Mouse (Mus musculus): ENCODE measurements at regions not wholly inside any gene's neighbourhood (a gene's known extent, or its start where the extent isn't known, plus 50 kb on each side); places are given as distances from the start of the nearest gene placed in this dataset.
"Not testable (repeated sequence)": the region's sequence is repeated elsewhere in the genome, so short reads cannot be mapped to it uniquely, and the experiment has no call there.

GRCm38 (mm10) chr17:14144082-14144481, 60.0 kb downstream of the Dact2 start:
- Histone ChIP-seq H3K27me3 (ENCODE audit: control insufficient read depth, insufficient read depth, low read length) (no peaks in the 10 kb centered on the region), H3K4me3 (ENCODE audit: low read depth, low read length) (no peak overlapping the region), H3K27ac (ENCODE audit: insufficient read depth, low read depth, low read length) (no peak overlapping the region), H3K4me1 (ENCODE audit: control insufficient read depth, insufficient read depth, insufficient read length, low read length) (no peaks in the 10 kb centered on the region), H3K36me3 (ENCODE audit: control insufficient read depth, insufficient read depth, low read length) (no peaks in the 10 kb centered on the region)
- 29% methylated on average over 7 of the region's 7 CpGs for WGBS
- TF ChIP-seq CTCF (IDR thresholded peaks at IDR 0.05; ENCODE audit: extremely low read depth, insufficient read length, insufficient replicate concordance, low read depth, low read length): no peak
- TF ChIP-seq POLR2A (IDR thresholded peaks at IDR 0.05; ENCODE audit: low read depth, low read length): no peak

GRCm38 (mm10) chr17:14141669-14142068, 62.4 kb downstream of the Dact2 start:
- no peaks in the 10 kb centered on the region for H3K27me3 ChIP-seq (ENCODE audit: control insufficient read depth, insufficient read depth, low read length)
- no peak overlapping the region for H3K4me3 ChIP-seq (ENCODE audit: low read depth, low read length)
- H3K4me1 ChIP-seq (ENCODE audit: control insufficient read depth, insufficient read depth, insufficient read length, low read length): no peaks in the 10 kb centered on the region
- no peak overlapping the region for H3K27ac ChIP-seq (ENCODE audit: insufficient read depth, low read depth, low read length)
- H3K36me3 ChIP-seq (ENCODE audit: control insufficient read depth, insufficient read depth, low read length): no peaks in the 10 kb centered on the region
- 86% methylated on average over 5 of the region's 5 CpGs for WGBS
- no peak for TF ChIP-seq POLR2A (IDR thresholded peaks at IDR 0.05; ENCODE audit: low read depth, low read length)
- TF ChIP-seq CTCF (IDR thresholded peaks at IDR 0.05; ENCODE audit: extremely low read depth, insufficient read length, insufficient replicate concordance, low read depth, low read length): no peak

- TF ChIP-seq POLR2A (IDR thresholded peaks at IDR 0.05; ENCODE audit: low read depth, low read length): no peak
- TF ChIP-seq CTCF (IDR thresholded peaks at IDR 0.05; ENCODE audit: extremely low read depth, insufficient read length, insufficient replicate concordance, low read depth, low read length): no peak
- WGBS: 67% methylated on average over 2 of the region's 2 CpGs
Observed at GRCm38 (mm10) chr17:14140266-14140665, 63.8 kb downstream of the Dact2 start.

GRCm38 (mm10) chr17:14138941-14139340, 65.2 kb downstream of the Dact2 start:
- no peaks in the 10 kb centered on the region for H3K36me3 ChIP-seq (ENCODE audit: control insufficient read depth, insufficient read depth, low read length)
- no peak overlapping the region for H3K27ac ChIP-seq (ENCODE audit: insufficient read depth, low read depth, low read length)
- H3K27me3 ChIP-seq (ENCODE audit: control insufficient read depth, insufficient read depth, low read length): no peaks in the 10 kb centered on the region
- no peak overlapping the region for H3K4me3 ChIP-seq (ENCODE audit: low read depth, low read length)
- H3K4me1 ChIP-seq (ENCODE audit: control insufficient read depth, insufficient read depth, insufficient read length, low read length): no peaks in the 10 kb centered on the region
- 60% methylated on average over 5 of the region's 5 CpGs for WGBS
- TF ChIP-seq POLR2A (IDR thresholded peaks at IDR 0.05; ENCODE audit: low read depth, low read length) (no peak), CTCF (IDR thresholded peaks at IDR 0.05; ENCODE audit: extremely low read depth, insufficient read length, insufficient replicate concordance, low read depth, low read length) (no peak)

More at GRCm38 (mm10) chr17:14140266-14140665, 63.8 kb downstream of the Dact2 start:
- no peak overlapping the region for H3K4me3 ChIP-seq (ENCODE audit: low read depth, low read length)
- H3K27me3 ChIP-seq (ENCODE audit: control insufficient read depth, insufficient read depth, low read length): no peaks in the 10 kb centered on the region
- H3K27ac ChIP-seq (ENCODE audit: insufficient read depth, low read depth, low read length): no peak overlapping the region
- H3K4me1 ChIP-seq (ENCODE audit: control insufficient read depth, insufficient read depth, insufficient read length, low read length): no peaks in the 10 kb centered on the region
- H3K36me3 ChIP-seq (ENCODE audit: control insufficient read depth, insufficient read depth, low read length): no peaks in the 10 kb centered on the region

GRCm38 (mm10) chr17:14136702-14137315, 67.3 kb downstream of the Dact2 start:
- no peak overlapping the region for H3K4me3 ChIP-seq (ENCODE audit: low read depth, low read length)
- H3K4me1 ChIP-seq (ENCODE audit: control insufficient read depth, insufficient read depth, insufficient read length, low read length): peaks cover 5% of the 10 kb centered on the region; the same call in 1 of the 2 replicates
- 56% methylated on average over 6 of the region's 6 CpGs for WGBS
- TF ChIP-seq CTCF (IDR thresholded peaks at IDR 0.05; ENCODE audit: extremely low read depth, insufficient read length, insufficient replicate concordance, low read depth, low read length) (0 out of 2 replicates have a peak, but pooled peaks have one; percentile 29), POLR2A (IDR thresholded peaks at IDR 0.05; ENCODE audit: low read depth, low read length) (no peak)
- H3K27me3 ChIP-seq (ENCODE audit: control insufficient read depth, insufficient read depth, low read length): no peaks in the 10 kb centered on the region
- no peak overlapping the region for H3K27ac ChIP-seq (ENCODE audit: insufficient read depth, low read depth, low read length)
- no peaks in the 10 kb centered on the region for H3K36me3 ChIP-seq (ENCODE audit: control insufficient read depth, insufficient read depth, low read length)

GRCm38 (mm10) chr17:14134604-14135003, 69.5 kb downstream of the Dact2 start:
- WGBS: 69% methylated on average over 3 of the region's 3 CpGs
- Histone ChIP-seq H3K36me3 (ENCODE audit: control insufficient read depth, insufficient read depth, low read length) (no peaks in the 10 kb centered on the region), H3K4me1 (ENCODE audit: control insufficient read depth, insufficient read depth, insufficient read length, low read length) (peaks cover 6% of the 10 kb centered on the region; the same call in 1 of the 2 replicates), H3K27ac (ENCODE audit: insufficient read depth, low read depth, low read length) (no peak overlapping the region), H3K27me3 (ENCODE audit: control insufficient read depth, insufficient read depth, low read length) (no peaks in the 10 kb centered on the region), H3K4me3 (ENCODE audit: low read depth, low read length) (no peak overlapping the region)
- TF ChIP-seq CTCF (IDR thresholded peaks at IDR 0.05; ENCODE audit: extremely low read depth, insufficient read length, insufficient replicate concordance, low read depth, low read length): no peak
- TF ChIP-seq POLR2A (IDR thresholded peaks at IDR 0.05; ENCODE audit: low read depth, low read length): no peak

- H3K4me3 ChIP-seq (ENCODE audit: low read depth, low read length): no peak overlapping the region
- H3K27me3 ChIP-seq (ENCODE audit: control insufficient read depth, insufficient read depth, low read length): no peaks in the 10 kb centered on the region
- WGBS: 69% methylated on average over 2 of the region's 2 CpGs
- H3K4me1 ChIP-seq (ENCODE audit: control insufficient read depth, insufficient read depth, insufficient read length, low read length): peaks cover 6% of the 10 kb centered on the region; the same call in 1 of the 2 replicates
- no peaks in the 10 kb centered on the region for H3K36me3 ChIP-seq (ENCODE audit: control insufficient read depth, insufficient read depth, low read length)
- H3K27ac ChIP-seq (ENCODE audit: insufficient read depth, low read depth, low read length): no peak overlapping the region
- TF ChIP-seq POLR2A (IDR thresholded peaks at IDR 0.05; ENCODE audit: low read depth, low read length) (no peak), CTCF (IDR thresholded peaks at IDR 0.05; ENCODE audit: extremely low read depth, insufficient read length, insufficient replicate concordance, low read depth, low read length) (no peak)
Observed at GRCm38 (mm10) chr17:14133986-14134385, 70.1 kb downstream of the Dact2 start.

GRCm38 (mm10) chr17:14127031-14127430, 67.7 kb upstream of the Gm7358 start:
- not testable (repeated sequence) for H3K27me3 ChIP-seq (ENCODE audit: control insufficient read depth, insufficient read depth, low read length); H3K4me3 ChIP-seq (ENCODE audit: low read depth, low read length); H3K27ac ChIP-seq (ENCODE audit: insufficient read depth, low read depth, low read length); H3K36me3 ChIP-seq (ENCODE audit: control insufficient read depth, insufficient read depth, low read length); H3K4me1 ChIP-seq (ENCODE audit: control insufficient read depth, insufficient read depth, insufficient read length, low read length)
- WGBS: 20% methylated on average over 2 of the region's 2 CpGs

Measured in small intestine, adult 2 months (tissue).